Mouse (Mus musculus) heart, postnatal 0 days (tissue): ENCODE measurements around the gene Sept1. TPM values are rescaled to one million over a fixed set of nuclear protein-coding genes. Genes with fewer than 3 reads are reported as not detected.

Source experiments
- ATAC-seq: fragments of 200-750 bp; cut with Nextera tagmentation; 2 replicates; pipeline ENCODE4 v1.8.0; 2017; ENCODE audit warnings: low read depth, moderate number of reproducible peaks, moderate library complexity; ENCODE audit not compliant: insufficient read depth
- DNase-seq: peaks from one replicate; pipeline ENCODE4 v3.0.0-alpha.2; 2016; ENCODE audit warnings: low spot score
- H3K27ac ChIP-seq: fragments of 300-500 bp; sonication (generic); 2 replicates; pipeline ENCODE4 v1.5.1; 2014; ENCODE audit warnings: low read depth, mild to moderate bottlenecking
- H3K27me3 ChIP-seq: fragments of 300-500 bp; sonication (generic); 2 replicates; pipeline ENCODE4 v1.6.1; 2014; ENCODE audit warnings: low read length, mixed read lengths; ENCODE audit not compliant: control insufficient read depth, insufficient read depth
- H3K36me3 ChIP-seq: fragments of 300-500 bp; sonication (generic); replicated peaks from 2 replicates; pipeline ENCODE4 v1.6.1; 2014; ENCODE audit warnings: low read length, mixed read lengths; ENCODE audit not compliant: control insufficient read depth, insufficient read depth
- H3K4me1 ChIP-seq: fragments of 300-500 bp; sonication (generic); 2 replicates; pipeline ENCODE4 v1.6.1; 2014; ENCODE audit warnings: antibody characterized with exemption; ENCODE audit not compliant: control insufficient read depth, insufficient read depth
- H3K4me2 ChIP-seq: fragments of 300-500 bp; sonication (generic); 2 replicates; pipeline ENCODE4 v1.6.1; 2014; ENCODE audit warnings: low read depth, mild to moderate bottlenecking, low read length, moderate library complexity
- H3K4me3 ChIP-seq: fragments of 300-500 bp; sonication (generic); 2 replicates; pipeline ENCODE4 v1.5.1; 2014; ENCODE audit warnings: low read depth, low read length
- H3K9ac ChIP-seq: fragments of 300-500 bp; sonication (generic); replicated peaks from 2 replicates; pipeline ENCODE4 v1.6.1; 2014; ENCODE audit warnings: low read depth, low read length, mixed read lengths
- H3K9me3 ChIP-seq: fragments of 300-500 bp; sonication (generic); replicated peaks from 2 replicates; pipeline ENCODE4 v1.6.1; 2016; ENCODE audit warnings: low read length; ENCODE audit not compliant: control insufficient read depth
- CTCF ChIP-seq: IDR thresholded peaks from 2 replicates; pipeline ENCODE4 v1.5.1; 2016; ENCODE audit warnings: antibody characterized with exemption, control low read depth, low read depth
- EP300 ChIP-seq: IDR thresholded peaks from 2 replicates; pipeline ENCODE4 v1.6.1; 2016; ENCODE audit warnings: antibody characterized with exemption, low read depth
- WGBS: fragments of 180-500 bp; shearing (Covaris S2); extraction: QIAGEN DNeasy Blood & Tissue Kit; methylation state at CpG from one replicate; pipeline ENCODE4 v1.1.7; 2014; 5-methylcytosine and 5-hydroxymethylcytosine counted together
- polyA plus RNA-seq: library from polyadenylated mRNA; unstranded; fragments of >200 nt; fragmentation: Nextera tagmentation; extraction: Ambion mirVana; gene quantifications from 2 replicates; pipeline ENCODE4 v1.2.1, GENCODE M21; 2015
- total RNA-seq: library from RNA; depleted of rRNA; stranded (reverse); fragments of >200 nt; gene quantifications from 2 replicates; pipeline ENCODE4 v1.2.3, GENCODE M21; 2014; ENCODE audit warnings: low replicate concordance; rRNA removed

The Sept1 gene
- total and polyA plus RNA-seq, 2 experiments from 2014 or later = 2.3 to 18.7 TPM

- H3K4me1 ChIP-seq = no peaks in the 10 kb centered on the region
- no peaks in the 10 kb centered on the region for H3K27me3 ChIP-seq
- no peak overlapping the region for H3K27ac ChIP-seq
- no peak overlapping the region for H3K4me2 ChIP-seq
- no peaks in the 10 kb centered on the region for H3K36me3 ChIP-seq
- WGBS = 55% methylated on average over 4 of the region's 4 CpGs
- H3K9ac ChIP-seq = no peak overlapping the region
- ATAC-seq = no peak
- DNase-seq = no peak
- H3K9me3 ChIP-seq = 0 out of 2 replicates have a peak, but pooled peaks cover 4% of the 10 kb centered on the region
- no peak overlapping the region for H3K4me3 ChIP-seq
- TF ChIP-seq EP300 (no peak), CTCF (no peak)
Measured at GRCm38 (mm10) chr7:127176937-127177336, 56.0 kb downstream of the Sept1 start.

GRCm38 (mm10) chr7:127166501-127166900 is 66.4 kb downstream of the Sept1 start:
- ATAC-seq (no peak), DNase-seq (no peak)
- H3K4me1 ChIP-seq = no peaks in the 10 kb centered on the region
- no peak overlapping the region for H3K9ac ChIP-seq
- no peak overlapping the region for H3K4me3 ChIP-seq
- no peaks in the 10 kb centered on the region for H3K9me3 ChIP-seq
- H3K36me3 ChIP-seq = no peaks in the 10 kb centered on the region
- TF ChIP-seq EP300 = no peak
- TF ChIP-seq CTCF = no peak
- H3K4me2 ChIP-seq = no peak overlapping the region
- H3K27ac ChIP-seq = no peak overlapping the region
- WGBS = 75% methylated on average over 5 of the region's 5 CpGs
- no peaks in the 10 kb centered on the region for H3K27me3 ChIP-seq

GRCm38 (mm10) chr7:127165607-127166493 is 67.1 kb downstream of the Sept1 start:
- Histone ChIP-seq H3K4me3 (no peak overlapping the region), H3K4me1 (no peaks in the 10 kb centered on the region), H3K36me3 (no peaks in the 10 kb centered on the region), H3K27me3 (no peaks in the 10 kb centered on the region), H3K9ac (no peak overlapping the region), H3K9me3 (no peaks in the 10 kb centered on the region), H3K4me2 (no peak overlapping the region), H3K27ac (no peak overlapping the region)
- TF ChIP-seq EP300 = no peak
- TF ChIP-seq CTCF = no peak
- DNase-seq = no peak
- ATAC-seq = no peak
- WGBS = 80% methylated on average over 12 of the region's 12 CpGs

Other genes starting within 250 kb of the Sept1 start
- 24.2 and 32.5 TPM in 2 replicates for gene Mvp, start 218.5 kb downstream of the Sept1 start, total RNA-seq
- 16.1 and 17.4 TPM in 2 replicates for gene Mvp, start 218.5 kb downstream of the Sept1 start, polyA plus RNA-seq
- not detected in 2 replicates for gene Pagr1b, start 216.6 kb downstream of the Sept1 start, total RNA-seq
- not detected in 2 replicates for gene Pagr1b, start 216.6 kb downstream of the Sept1 start, polyA plus RNA-seq
- not detected in 2 replicates for gene Pagr1a, start 215.8 kb downstream of the Sept1 start, total RNA-seq
- 21.7 and 44.8 TPM in 2 replicates for gene Pagr1a, start 215.8 kb downstream of the Sept1 start, polyA plus RNA-seq
- gene Gm42742, start 212.0 kb downstream of the Sept1 start, total RNA-seq = 22.8 and 24.8 TPM in 2 replicates
- 5.7 and 44.5 TPM in 2 replicates for gene Gm42742, start 212.0 kb downstream of the Sept1 start, polyA plus RNA-seq
- gene Prrt2, start 211.9 kb downstream of the Sept1 start, total RNA-seq = not detected in 2 replicates
- gene Prrt2, start 211.9 kb downstream of the Sept1 start, polyA plus RNA-seq = 0.23 and 1.1 TPM in 2 replicates
- 89.0 and 89.3 TPM in 2 replicates for gene Maz, start 206.1 kb downstream of the Sept1 start, total RNA-seq
- 15.6 and 16.1 TPM in 2 replicates for gene Maz, start 206.1 kb downstream of the Sept1 start, polyA plus RNA-seq
- gene Kif22, start 190.7 kb downstream of the Sept1 start, total RNA-seq = 20.9 and 43.1 TPM in 2 replicates
- 22.4 and 22.8 TPM in 2 replicates for gene Kif22, start 190.7 kb downstream of the Sept1 start, polyA plus RNA-seq
- gene Zg16, start 145.8 kb downstream of the Sept1 start, total RNA-seq = not detected in 2 replicates
- 0.33 TPM in 1 of 2 replicates, not detected in the other for gene Zg16, start 145.8 kb downstream of the Sept1 start, polyA plus RNA-seq
- 0.50 and 5.4 TPM in 2 replicates for gene AI467606, start 141.8 kb downstream of the Sept1 start, total RNA-seq
- gene AI467606, start 141.8 kb downstream of the Sept1 start, polyA plus RNA-seq = 0.89 and 0.94 TPM in 2 replicates
- 0.42 and 2.3 TPM in 2 replicates for gene Qprt, start 110.9 kb downstream of the Sept1 start, total RNA-seq
- gene Qprt, start 110.9 kb downstream of the Sept1 start, polyA plus RNA-seq = 0.88 and 1.1 TPM in 2 replicates
- 0.19 and 1.3 TPM in 2 replicates for gene Spn, start 95.3 kb downstream of the Sept1 start, total RNA-seq
- gene Spn, start 95.3 kb downstream of the Sept1 start, polyA plus RNA-seq = 0.10 and 0.18 TPM in 2 replicates
- 39.3 and 39.9 TPM in 2 replicates for gene Cd2bp2, start 37.1 kb downstream of the Sept1 start, total RNA-seq
- gene Cd2bp2, start 37.1 kb downstream of the Sept1 start, polyA plus RNA-seq = 26.9 and 27.2 TPM in 2 replicates
- 30.2 and 45.3 TPM in 2 replicates for gene Tbc1d10b, start 24.7 kb downstream of the Sept1 start, total RNA-seq
- gene Tbc1d10b, start 24.7 kb downstream of the Sept1 start, polyA plus RNA-seq = 9.6 and 10.8 TPM in 2 replicates
- 22.1 TPM in 1 of 2 replicates, not detected in the other for gene Mylpf, start 24.2 kb downstream of the Sept1 start, total RNA-seq
- 3.2 and 5.4 TPM in 2 replicates for gene Mylpf, start 24.2 kb downstream of the Sept1 start, polyA plus RNA-seq
- 11.8 and 18.5 TPM in 2 replicates for gene Zfp553, start 69 bp downstream of the Sept1 start, total RNA-seq
- 10.9 and 11.2 TPM in 2 replicates for gene Zfp553, start 69 bp downstream of the Sept1 start, polyA plus RNA-seq
- gene Zfp771, start 11.1 kb upstream of the Sept1 start, total RNA-seq = 38.5 and 43.6 TPM in 2 replicates
- 23.3 and 26.4 TPM in 2 replicates for gene Zfp771, start 11.1 kb upstream of the Sept1 start, polyA plus RNA-seq
- 152 and 165 TPM in 2 replicates for gene Dctpp1, start 27.6 kb upstream of the Sept1 start, total RNA-seq
- gene Dctpp1, start 27.6 kb upstream of the Sept1 start, polyA plus RNA-seq = 94.2 and 97.1 TPM in 2 replicates
- gene Sephs2, start 40.9 kb upstream of the Sept1 start, total RNA-seq = 76.5 and 78.0 TPM in 2 replicates
- 51.8 and 55.7 TPM in 2 replicates for gene Sephs2, start 40.9 kb upstream of the Sept1 start, polyA plus RNA-seq
- gene Itgal, start 63.1 kb upstream of the Sept1 start, total RNA-seq = 1.7 and 4.0 TPM in 2 replicates
- 0.96 and 1.1 TPM in 2 replicates for gene Itgal, start 63.1 kb upstream of the Sept1 start, polyA plus RNA-seq
- 46.8 and 54.3 TPM in 2 replicates for gene Zfp768, start 112.5 kb upstream of the Sept1 start, total RNA-seq
- gene Zfp768, start 112.5 kb upstream of the Sept1 start, polyA plus RNA-seq = 18.4 and 22.0 TPM in 2 replicates
- 5.8 TPM in 2 replicates for gene Zfp747, start 142.9 kb upstream of the Sept1 start, total RNA-seq
- gene Zfp747, start 142.9 kb upstream of the Sept1 start, polyA plus RNA-seq = 3.0 and 3.8 TPM in 2 replicates
- 2.4 and 3.2 TPM in 2 replicates for gene 9130019O22Rik, start 154.0 kb upstream of the Sept1 start, total RNA-seq
- 2.8 TPM in 2 replicates for gene 9130019O22Rik, start 154.0 kb upstream of the Sept1 start, polyA plus RNA-seq
- gene E430018J23Rik, start 160.5 kb upstream of the Sept1 start, total RNA-seq = 12.1 and 24.7 TPM in 2 replicates
- 3.3 and 3.7 TPM in 2 replicates for gene E430018J23Rik, start 160.5 kb upstream of the Sept1 start, polyA plus RNA-seq
- gene Zfp764, start 173.7 kb upstream of the Sept1 start, total RNA-seq = 6.4 and 11.3 TPM in 2 replicates
- 3.2 and 3.3 TPM in 2 replicates for gene Zfp764, start 173.7 kb upstream of the Sept1 start, polyA plus RNA-seq
- 8.1 and 15.5 TPM in 2 replicates for gene Zfp688, start 188.9 kb upstream of the Sept1 start, total RNA-seq
- 11.3 and 13.4 TPM in 2 replicates for gene Zfp688, start 188.9 kb upstream of the Sept1 start, polyA plus RNA-seq
- gene Zfp689, start 216.0 kb upstream of the Sept1 start, total RNA-seq = 1.9 and 3.0 TPM in 2 replicates
- 2.4 and 2.6 TPM in 2 replicates for gene Zfp689, start 216.0 kb upstream of the Sept1 start, polyA plus RNA-seq
- gene Prr14, start 226.5 kb upstream of the Sept1 start, total RNA-seq = 33.7 and 35.4 TPM in 2 replicates
- gene Prr14, start 226.5 kb upstream of the Sept1 start, polyA plus RNA-seq = 22.3 and 24.7 TPM in 2 replicates
- gene Fbrs, start 246.1 kb upstream of the Sept1 start, total RNA-seq = 19.1 and 31.1 TPM in 2 replicates
- 5.4 and 5.9 TPM in 2 replicates for gene Fbrs, start 246.1 kb upstream of the Sept1 start, polyA plus RNA-seq